Mouse (Mus musculus) testis, adult 2 months (tissue): ENCODE results near the gene Clrn3.

ENCODE experiments used
- CTCF ChIP-seq: fragments of 200-500 bp; IDR thresholded peaks from 2 replicates; pipeline ENCODE4 v1.5.1; 2012; ENCODE audit warnings: low read depth, mild to moderate bottlenecking, inconsistent platforms, low read length, moderate library complexity; ENCODE audit not compliant: control insufficient read depth, insufficient read depth, insufficient replicate concordance
- POLR2A ChIP-seq: fragments of 200-500 bp; IDR thresholded peaks from 2 replicates; pipeline ENCODE4 v1.6.1; 2012; ENCODE audit warnings: low read depth, mild to moderate bottlenecking, inconsistent platforms, low read length, moderate library complexity; ENCODE audit not compliant: control insufficient read depth

DNA sequence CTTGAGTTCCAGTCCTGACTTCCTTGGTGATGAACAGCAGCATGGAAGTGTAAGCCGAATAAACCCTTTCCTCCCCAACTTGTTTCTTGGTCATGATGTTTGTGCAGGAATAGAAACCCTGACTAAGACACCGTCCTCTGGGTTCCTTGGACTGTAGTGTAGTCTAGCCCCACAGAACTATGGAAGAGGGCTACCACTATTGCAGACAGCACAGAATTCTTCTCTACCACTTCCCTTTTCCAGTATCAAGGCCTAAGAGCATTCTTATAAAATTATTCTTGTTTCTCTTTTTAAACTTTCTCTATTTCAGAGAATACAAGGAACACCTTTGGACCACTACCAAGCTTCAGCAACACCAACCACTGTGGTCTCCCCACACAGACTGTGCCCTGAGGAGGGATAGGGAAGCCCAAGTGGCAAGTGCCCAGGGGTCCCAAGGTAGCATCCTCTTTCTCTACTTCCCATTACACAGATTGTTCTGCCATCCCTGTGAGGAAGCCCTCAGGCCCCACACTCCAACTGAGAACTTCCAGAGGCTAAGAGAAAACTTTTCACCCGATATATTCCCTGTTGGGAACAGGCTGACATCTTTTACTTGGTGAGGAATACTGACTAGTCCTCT lies 29.8 kb downstream of the Clrn3 start:
- TF ChIP-seq CTCF (no peak), POLR2A (no peak)
